Mouse (Mus musculus) neutrophil, adult 83 days (primary cell): Measurements from ENCODE around the gene Slc24a5. TPM values are rescaled to one million over a fixed set of nuclear protein-coding genes. Genes with fewer than 3 reads are reported as not detected.

Experiments
- total RNA-seq, 2 experiments: library from RNA; stranded (reverse); gene quantifications; one replicate each; pipeline ENCODE4 v1.2.4; 2023

Gene Slc24a5
- under 1 TPM; 0.18 to 0.26 TPM for total RNA-seq

DNA sequence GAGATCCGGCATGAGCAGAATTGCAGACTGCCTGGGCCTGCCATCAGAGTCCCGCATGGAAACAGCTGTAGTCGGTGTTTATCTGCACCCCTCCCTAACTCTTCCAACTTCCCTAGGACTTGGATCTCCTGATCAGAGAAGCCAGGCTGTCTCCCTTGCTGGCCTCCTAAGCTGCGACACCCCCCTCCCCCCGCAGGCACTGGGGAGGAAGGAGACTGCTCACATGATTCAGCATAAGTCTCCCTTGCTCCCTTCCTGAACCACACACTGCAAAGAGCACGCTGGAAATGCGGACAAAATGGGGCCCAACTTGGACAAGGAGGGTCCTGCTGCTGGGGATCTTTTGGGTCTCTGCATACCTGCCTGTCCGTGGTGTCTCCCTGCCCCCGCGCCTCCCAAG lies at the start of gene Slc24a5:
Slc24a5 (plus strand) TSS at position 231 of the 400 bp plus-strand sequence.

GRCm38 (mm10) chr2:125123477-125123852 lies 55.5 kb downstream of the Slc24a5 start, which contains the start of gene Myef2:
TSS of gene Myef2 (minus strand) at chr2:125123661.

DNA sequence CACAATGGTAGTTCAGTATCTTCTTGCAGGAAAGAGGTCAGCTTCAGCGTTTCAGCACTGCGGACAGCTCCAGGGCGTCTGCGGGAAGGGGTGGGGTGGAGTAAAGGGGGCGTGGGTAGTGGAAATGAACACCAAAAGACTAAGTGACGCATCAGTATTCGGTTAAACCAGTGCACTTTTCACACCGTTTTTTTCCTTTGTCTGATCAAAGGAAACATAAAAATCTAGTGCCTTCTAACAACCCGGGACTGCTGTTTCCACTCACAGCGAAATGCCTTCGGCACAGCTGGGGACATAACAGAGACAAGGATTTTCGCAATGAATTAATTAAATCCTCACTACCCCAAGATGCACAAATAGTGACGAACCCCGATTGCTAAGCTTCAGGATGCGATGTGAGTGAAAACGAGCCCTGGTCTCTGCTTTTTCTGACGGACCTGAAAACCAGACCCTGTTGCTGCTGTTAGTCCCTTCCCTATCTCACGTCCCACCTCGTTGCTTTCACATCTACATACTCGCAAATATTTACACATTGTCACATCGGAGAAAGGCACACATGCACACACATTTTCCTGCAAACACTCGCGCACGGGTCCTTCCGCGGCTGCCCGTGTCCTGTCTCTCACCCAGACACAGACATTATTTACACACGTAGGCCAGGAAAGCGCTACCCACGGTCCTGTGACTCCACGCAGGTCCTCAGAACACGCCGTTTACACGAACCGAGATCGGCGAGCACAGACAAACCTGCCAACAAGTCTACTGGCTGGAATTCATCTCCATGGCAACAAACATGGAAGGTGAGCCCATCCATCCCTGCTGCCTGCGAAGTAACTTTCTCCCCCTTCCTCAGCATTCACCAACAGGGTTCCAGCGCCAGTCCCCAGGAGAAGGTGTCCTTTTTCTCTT lies 68.2 kb downstream of the Slc24a5 start, which contains the start of gene Ctxn2:
Ctxn2 (plus strand) TSS at position 790 of the 909 bp plus-strand sequence.

Other genes starting within 250 kb of the Slc24a5 start
- gene Myef2, start 55.5 kb downstream of the Slc24a5 start, total RNA-seq: 10 to 100 TPM; 13.3 to 14.4 TPM
- not detected for gene Ctxn2, start 68.6 kb downstream of the Slc24a5 start, total RNA-seq
- gene Slc12a1, start 84.4 kb downstream of the Slc24a5 start, total RNA-seq: not detected
- gene Dut, start 179.1 kb downstream of the Slc24a5 start, total RNA-seq: 10 to 100 TPM; 52.7 to 73.0 TPM